Mouse (Mus musculus) olfactory bulb, adult 2 months (tissue): ENCODE results near the gene Rnf103. TPM values are rescaled to one million over a fixed set of nuclear protein-coding genes. Genes with fewer than 3 reads are reported as not detected.

Experiments used
- H3K27ac ChIP-seq: fragments of 200-500 bp; 2 replicates; pipeline ENCODE4 v1.5.1; 2012; ENCODE audit warnings: low read depth, low read length; ENCODE audit not compliant: insufficient read depth
- H3K4me1 ChIP-seq: fragments of 200-500 bp; 2 replicates; pipeline ENCODE4 v1.6.1; 2012; ENCODE audit warnings: low read length; ENCODE audit not compliant: control insufficient read depth, insufficient read depth
- H3K4me3 ChIP-seq: fragments of 200-500 bp; 2 replicates; pipeline ENCODE4 v1.5.1; 2012; ENCODE audit warnings: mild to moderate bottlenecking, low read depth, low read length, moderate library complexity; ENCODE audit not compliant: insufficient read depth
- CTCF ChIP-seq: fragments of 200-500 bp; IDR thresholded peaks from 2 replicates; pipeline ENCODE4 v1.5.1; 2012; ENCODE audit warnings: low read depth, mild to moderate bottlenecking, low read length, moderate library complexity; ENCODE audit not compliant: insufficient read depth
- POLR2A ChIP-seq: fragments of 200-500 bp; IDR thresholded peaks from 2 replicates; pipeline ENCODE4 v1.6.1; 2012; ENCODE audit warnings: mild to moderate bottlenecking, low read depth, low read length, moderate library complexity; ENCODE audit not compliant: insufficient read depth
- WGBS: fragments of 180-500 bp; shearing (Covaris S2); methylation state at CpG from one replicate; pipeline ENCODE4 v1.1.7; 2018; 5-methylcytosine and 5-hydroxymethylcytosine counted together
- polyA plus RNA-seq: library from polyadenylated mRNA; stranded (reverse); fragments of >200 nt; gene quantifications from 2 replicates; pipeline ENCODE4 v1.2.4, GENCODE M21; 2012; ENCODE audit warnings: low replicate concordance; ENCODE audit not compliant: missing spikeins, insufficient read depth, insufficient read length

Rnf103 gene
- polyA plus RNA-seq, 1 experiment: not detected

GRCm38 (mm10) chr6:71556826-71557225, 63.1 kb downstream of the Rnf103 start:
- H3K4me3 ChIP-seq: no peak overlapping the region
- no peaks in the 10 kb centered on the region for H3K4me1 ChIP-seq
- no peak overlapping the region for H3K27ac ChIP-seq
- WGBS: 96% methylated on average over 2 of the region's 2 CpGs
- TF ChIP-seq POLR2A (no peak), CTCF (no peak)

Other genes starting within 250 kb of the Rnf103 start
- gene Krcc1, start 222.2 kb upstream of the Rnf103 start, polyA plus RNA-seq: not detected in 2 replicates
- gene Smyd1, start 171.7 kb upstream of the Rnf103 start, polyA plus RNA-seq: not detected in 2 replicates
- 314 TPM in 1 of 2 replicates, not detected in the other for gene Cd8b1, start 171.1 kb upstream of the Rnf103 start, polyA plus RNA-seq
- 245 and 342 TPM in 2 replicates for gene Cd8a, start 120.5 kb upstream of the Rnf103 start, polyA plus RNA-seq
- 296 and 688 TPM in 2 replicates for gene Rmnd5a, start 53.3 kb upstream of the Rnf103 start, polyA plus RNA-seq
- not detected in 2 replicates for gene Chmp3, start 49.9 kb downstream of the Rnf103 start, polyA plus RNA-seq
- gene Kdm3a, start 139.1 kb downstream of the Rnf103 start, polyA plus RNA-seq: 130 TPM in 1 of 2 replicates, not detected in the other
- gene Reep1, start 213.7 kb downstream of the Rnf103 start, polyA plus RNA-seq: not detected in 2 replicates